Mouse (Mus musculus): ENCODE results near the gene Gm20422.

Gene Gm20422

DNA sequence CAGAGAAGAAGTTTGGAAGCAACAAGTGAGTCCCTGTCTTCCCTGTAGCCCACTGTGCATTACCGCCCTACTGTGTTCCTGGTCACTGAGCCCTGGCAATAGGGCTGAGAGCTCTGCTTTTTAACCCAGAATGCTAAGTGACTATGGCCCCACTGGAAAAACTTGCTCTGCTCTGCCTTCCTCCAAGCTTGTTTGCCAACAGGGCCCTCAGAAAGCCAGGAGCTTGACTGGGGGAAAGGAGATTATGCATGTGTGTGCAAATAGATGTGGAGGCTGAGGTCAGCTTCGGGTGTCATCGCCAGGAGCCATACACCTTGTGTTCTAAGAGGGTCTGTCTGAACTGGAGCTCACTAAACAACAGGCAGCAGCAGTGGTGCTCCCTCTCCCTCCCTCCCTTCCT, 19.4 kb upstream of the Gm20422 start:
- in situ Hi-C loops (cut with MboI, MseI): no loop called here

DNA sequence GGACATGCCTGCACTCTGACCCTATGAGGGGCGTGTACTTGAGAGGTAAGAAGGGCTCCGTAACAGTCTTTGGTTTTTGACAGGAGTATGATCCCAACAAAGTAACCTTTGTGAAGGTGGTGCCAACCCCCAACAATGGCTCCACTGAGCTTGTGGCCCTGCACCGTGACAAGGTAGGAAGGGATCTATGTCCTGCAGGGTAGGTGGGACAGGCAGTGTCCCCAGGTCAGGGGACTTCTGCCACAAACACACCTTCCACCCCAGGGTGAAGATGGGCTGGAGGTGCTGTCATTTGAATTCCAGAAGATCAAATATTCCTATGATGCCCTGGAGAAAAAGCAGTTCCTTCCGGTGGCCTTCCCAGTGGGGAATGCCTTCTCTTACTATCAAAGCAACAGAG, 19.0 kb upstream of the Gm20422 start:
- in situ Hi-C loops (cut with MboI, MseI): no loop called here

DNA sequence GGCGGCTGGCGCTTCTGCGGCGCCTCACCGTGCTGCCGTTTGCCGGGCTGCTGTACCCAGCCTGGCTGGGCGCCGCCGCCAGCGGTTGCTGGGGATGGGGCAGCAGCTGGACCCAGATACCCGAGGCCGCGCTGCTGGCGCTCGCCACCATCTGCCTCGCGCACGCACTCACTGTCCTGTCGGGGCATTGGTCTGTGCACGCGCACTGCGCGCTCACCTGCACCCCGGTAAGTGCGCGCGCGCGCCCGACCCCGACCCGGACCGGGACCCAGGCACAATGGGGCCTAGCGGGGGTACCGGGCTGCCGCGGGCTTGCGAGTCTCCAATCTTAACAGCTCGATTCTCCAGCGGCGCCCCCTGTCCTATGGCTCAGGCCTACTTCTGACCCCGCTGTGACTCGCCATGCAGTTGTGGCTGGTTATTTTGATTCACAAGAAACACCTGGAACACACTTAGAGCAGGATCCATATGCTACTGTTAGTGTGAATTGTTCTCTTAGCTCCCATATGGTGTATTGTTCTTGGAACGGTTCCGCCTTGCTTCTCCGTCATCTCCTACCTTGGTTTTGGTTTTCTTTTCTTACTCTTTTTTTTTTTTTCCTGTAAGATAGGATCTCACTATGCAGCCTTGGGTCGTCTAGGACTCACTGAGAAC, 16.9 kb upstream of the Gm20422 start:
- in situ Hi-C loops (cut with MboI, MseI): no loop called here

DNA sequence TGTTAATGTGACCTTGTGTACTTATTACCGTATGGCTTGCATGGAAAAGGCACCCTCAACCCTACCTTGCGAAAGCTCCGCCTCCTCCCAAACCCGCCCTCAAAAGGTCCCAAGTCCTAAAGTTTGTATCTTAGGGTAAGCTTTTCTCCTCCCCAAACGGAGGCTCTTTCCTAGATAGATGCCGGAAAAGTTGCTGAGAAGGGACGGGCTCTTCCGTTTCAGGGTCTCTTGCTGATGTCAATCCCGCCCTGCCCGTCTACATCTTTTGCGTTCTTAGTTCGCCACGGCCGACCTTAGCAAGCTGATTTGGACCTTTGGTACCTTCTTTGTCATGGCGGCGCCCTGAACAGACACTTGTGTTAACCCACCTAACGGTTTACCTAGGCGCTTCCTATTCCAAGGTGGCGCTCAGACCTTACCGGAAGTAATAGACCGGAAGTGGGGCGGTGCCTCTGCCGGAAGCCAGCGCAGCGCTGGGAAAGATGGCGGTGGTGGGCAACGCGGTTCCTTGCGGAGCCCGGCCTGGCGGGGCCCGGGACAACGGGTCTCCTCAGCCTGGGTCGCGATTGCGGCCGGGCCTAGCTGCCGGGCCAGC, 16.2 kb upstream of the Gm20422 start, which contains the start of the genes Atp13a1 and Zfp866:
Gene Atp13a1 (plus strand): TSS at position 391 of the 595 bp plus-strand sequence.
Gene Zfp866 (minus strand): TSS at position 406 of the 595 bp plus-strand sequence.
- in situ Hi-C loops (cut with MboI, MseI): no loop called here

DNA sequence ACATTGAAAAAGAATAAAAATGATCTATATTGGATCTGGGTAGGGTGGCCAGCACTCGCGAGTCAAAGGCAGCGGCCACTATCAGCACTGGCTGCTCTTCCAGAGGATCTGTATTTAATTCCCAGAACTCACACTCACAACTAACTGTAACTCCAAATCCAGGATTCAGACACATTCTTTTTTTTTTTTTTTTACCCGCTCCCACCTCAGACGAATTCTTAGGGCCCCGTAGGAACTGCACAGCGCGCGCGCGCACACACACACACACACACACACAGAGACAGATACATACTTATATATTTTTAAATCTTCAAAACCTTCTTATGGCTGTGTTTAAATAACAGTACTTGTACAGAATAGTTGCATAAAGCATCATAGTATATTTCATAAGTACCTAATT, 15.7 kb upstream of the Gm20422 start:
- in situ Hi-C loops (cut with MboI, MseI): no loop called here

DNA sequence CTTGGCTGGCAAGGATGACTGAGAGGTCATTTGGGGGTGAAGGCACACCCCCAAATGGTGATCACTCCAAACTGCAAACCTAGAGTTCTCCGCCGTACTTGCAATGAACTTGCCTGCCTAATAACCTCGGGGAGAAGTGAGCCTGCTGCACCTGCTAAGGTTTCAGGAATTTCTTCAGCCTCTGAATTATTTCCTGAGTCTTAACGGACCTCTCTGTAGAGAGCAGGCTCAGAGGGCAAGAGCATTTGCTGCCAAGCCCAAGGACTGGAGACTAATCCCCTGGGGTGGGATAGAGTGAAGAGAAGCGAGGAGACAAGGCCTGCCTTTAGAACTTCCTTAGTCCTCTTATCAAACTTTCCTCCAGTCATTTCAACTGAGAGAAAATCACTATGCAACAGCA, 15.0 kb upstream of the Gm20422 start:
- in situ Hi-C loops (cut with MboI, MseI): no loop called here

DNA sequence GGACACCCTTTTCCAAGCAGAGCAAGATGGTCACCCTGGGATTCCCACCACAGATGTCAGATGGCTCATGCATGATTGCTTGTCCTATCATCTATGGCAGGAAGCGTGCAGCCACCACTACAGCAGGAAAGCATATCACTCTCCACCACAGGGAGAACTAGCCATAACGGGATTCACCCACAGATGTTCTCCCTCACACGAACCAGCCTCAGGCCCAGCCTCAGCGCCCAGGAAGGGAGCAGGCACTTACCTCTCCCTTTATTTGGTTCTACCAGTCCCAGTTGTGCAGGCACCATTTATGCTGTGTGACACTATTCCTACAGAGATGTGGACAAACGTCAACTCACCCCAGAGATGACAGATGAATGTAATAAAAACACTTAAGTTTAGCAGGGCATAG, 14.4 kb upstream of the Gm20422 start:
- in situ Hi-C loops (cut with MboI, MseI): no loop called here

DNA sequence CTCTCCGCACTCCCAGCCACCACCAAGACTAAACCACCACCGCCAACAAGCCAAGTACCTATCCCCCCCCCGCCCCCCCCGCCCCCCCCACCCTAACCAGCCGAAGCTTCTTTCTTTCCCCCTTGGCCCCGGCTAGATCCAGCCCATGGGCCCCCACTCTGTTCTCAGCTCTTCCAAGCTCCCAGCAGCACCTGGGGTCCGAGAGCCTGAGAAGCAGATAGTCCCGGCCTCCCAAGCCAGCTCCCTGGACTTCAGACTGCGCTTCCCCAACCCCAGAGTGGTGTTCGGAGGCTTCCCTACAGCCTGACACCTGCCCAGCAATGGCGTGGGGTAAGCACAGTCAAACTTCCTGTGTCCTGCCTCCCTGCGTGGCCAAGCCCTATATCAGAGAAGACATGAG, 2.4 kb upstream of the Gm20422 start:
- in situ Hi-C loops (cut with MboI, MseI): no loop called here

DNA sequence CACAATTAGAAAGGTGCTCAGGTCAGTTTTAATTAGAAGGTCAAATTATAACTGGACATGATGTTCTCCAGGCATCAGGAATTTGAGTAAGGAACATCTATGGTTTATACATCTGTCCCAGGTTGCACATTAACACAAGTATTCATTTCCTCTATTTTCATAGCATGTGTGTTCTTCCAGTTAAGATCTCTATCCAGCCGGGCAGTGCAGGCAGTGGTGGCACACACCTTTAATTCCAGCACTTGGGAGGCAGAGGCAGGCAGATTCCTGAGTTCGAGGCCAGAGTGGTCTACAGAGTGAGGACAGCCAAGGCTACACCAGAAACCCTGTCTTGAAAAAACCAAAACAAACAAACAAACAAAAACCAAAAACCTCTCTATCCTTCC, 456 bp upstream of the Gm20422 start:
- in situ Hi-C loops (cut with MboI, MseI): no loop called here

DNA sequence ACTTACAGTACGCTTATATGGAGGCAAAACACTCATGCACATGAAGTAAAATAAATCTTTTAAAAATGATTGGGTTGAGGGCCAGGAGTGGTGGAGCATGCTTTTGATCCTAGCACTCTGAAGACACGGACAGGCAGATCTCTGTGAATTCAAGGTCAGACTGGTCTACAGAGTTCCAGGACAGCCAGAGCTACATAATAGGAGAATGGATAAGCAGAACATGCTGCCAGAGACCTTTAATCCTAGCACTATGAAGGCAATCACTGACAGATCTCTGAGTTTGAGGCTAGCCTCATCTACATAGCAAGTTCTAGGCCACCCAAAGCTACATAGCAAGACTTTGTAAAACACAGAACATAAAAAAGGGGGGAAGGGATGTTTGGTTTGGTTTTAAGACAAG, 2.6 kb downstream of the Gm20422 start:
- in situ Hi-C loops (cut with MboI, MseI): no loop called here

DNA sequence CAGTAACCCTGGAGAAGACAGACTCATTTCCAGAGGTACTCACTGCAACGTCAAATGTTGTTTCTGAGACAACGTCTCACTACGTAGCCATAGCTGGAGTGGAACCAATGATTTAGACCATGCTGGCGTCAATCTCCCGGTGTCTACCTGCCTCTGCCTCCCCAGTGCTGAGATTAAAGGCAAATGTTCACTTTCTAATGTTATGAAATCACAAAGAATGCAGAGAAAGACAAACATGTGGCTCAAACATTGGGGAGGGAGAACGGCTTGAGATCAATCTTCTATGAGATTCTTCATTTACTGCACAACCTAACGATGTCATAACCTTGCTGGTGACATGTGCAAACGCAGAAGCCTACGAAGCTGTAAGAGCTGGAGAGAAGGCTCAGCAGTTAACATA, 3.5 kb downstream of the Gm20422 start:
- in situ Hi-C loops (cut with MboI, MseI): no loop called here

DNA sequence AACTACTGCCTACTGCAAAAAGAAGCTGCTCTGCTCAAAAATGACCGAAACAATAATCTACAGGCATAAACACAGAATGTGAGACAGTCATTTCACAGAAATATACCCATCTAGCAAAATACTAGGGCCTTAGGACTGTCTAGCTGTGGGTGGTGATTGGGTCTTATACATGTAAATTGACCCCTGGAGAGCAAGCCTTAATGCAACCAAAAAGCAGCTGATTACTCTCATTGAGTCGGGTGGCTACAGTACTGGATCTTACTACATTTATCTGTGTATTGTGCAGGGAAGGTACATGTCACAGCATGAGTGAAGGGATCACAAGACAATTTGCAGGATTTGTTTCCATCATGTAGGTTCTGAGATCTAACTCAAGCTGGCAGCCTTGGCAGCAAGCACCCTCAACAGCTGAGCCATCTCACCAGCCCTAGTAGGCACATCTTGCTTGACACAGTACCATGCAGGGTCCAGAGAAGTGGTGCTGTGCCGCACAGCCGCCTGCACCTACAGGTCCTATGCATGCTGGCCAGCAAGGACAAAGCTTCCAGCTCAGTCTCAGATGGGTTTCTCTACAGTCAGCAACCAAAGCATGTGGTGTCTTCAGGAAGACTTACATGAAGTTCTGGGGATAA, 12.8 kb downstream of the Gm20422 start:
- in situ Hi-C loops (cut with MboI, MseI): no loop called here

DNA sequence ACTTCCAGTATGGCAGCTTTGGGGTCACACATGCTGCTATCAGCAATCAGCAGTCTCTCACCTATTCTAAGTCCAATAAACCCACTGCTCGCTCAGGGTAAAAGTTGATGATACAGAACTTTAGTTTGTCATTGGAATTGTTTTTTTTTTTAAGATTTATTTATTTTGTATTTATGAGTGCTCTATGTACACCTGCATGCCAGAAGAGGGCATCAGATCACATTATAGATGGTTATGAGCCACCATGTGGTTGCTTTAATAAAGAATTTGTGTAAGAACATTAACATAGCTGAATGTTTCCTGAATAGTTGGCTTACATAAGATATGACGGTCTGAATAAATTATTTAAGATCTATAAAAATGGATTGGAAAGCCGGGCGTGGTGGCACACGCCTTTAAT, 16.4 kb downstream of the Gm20422 start:
- in situ Hi-C loops (cut with MboI, MseI): no loop called here

DNA sequence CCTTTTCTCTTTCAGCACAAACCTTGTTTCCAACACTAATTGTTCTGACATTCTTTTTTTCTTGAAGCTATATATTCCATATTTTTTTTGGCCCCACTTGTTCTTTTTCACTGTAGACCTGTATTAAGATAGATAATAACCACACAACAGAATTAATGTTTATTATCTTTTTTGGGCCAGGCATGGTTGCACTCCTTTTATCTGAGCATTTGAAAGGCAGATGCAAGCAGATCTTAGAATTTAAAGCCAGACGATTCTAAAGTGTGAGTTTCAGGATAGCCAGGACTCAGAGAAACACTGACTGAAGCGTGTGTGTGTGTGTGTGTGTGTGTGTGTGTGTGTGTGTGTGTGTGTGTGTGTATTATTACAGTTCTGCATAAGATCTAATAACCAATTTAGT, 22.2 kb downstream of the Gm20422 start:
- in situ Hi-C loops (cut with MboI, MseI): no loop called here

DNA sequence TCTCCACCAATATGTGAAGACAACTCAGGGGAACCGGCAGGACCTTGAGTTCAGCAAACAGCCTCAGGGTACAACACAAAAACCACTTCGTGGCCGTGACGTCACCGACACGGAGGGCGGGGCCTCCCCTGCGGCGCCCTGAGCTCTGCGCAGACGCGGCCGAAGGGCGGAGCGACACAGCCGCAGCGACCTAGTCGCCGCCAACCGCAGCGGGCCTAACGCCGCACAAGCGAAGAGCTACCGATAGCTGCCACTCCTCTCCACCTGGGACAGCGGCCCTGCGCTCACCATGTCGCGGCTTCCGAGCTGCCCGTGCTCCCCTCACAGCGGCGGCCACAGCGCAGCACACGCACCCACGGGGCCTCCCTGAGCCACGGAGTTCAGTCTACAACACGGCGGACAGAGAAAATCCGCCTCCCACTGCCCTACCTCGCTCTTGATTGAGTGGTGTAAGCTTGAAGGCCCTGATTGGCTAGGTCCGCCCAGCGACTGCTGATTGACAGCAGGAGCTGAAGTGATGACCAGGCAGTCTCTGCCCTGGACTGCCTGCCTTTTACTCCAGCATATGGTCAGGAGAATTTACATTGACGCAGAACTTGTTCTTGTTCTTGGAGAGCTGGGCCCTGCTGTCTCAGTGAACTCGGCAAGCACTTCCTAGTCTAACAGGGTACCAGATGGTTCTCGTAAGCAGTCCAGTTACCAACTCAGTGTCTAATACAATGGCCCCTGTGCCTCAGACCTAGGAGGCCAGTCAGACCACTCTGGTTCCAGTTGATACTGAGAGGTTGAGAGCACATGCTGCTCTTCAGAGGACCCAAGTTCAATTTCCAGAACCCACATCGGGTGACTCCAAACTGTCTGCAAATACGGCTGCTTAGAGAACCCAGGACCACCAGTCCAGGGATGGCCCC, 24.9 kb downstream of the Gm20422 start, which contains the start of gene Zfp963:
Gene Zfp963 (minus strand): TSS at position 427 of the 911 bp plus-strand sequence.
- in situ Hi-C loops (cut with MboI, MseI): no loop called here

DNA sequence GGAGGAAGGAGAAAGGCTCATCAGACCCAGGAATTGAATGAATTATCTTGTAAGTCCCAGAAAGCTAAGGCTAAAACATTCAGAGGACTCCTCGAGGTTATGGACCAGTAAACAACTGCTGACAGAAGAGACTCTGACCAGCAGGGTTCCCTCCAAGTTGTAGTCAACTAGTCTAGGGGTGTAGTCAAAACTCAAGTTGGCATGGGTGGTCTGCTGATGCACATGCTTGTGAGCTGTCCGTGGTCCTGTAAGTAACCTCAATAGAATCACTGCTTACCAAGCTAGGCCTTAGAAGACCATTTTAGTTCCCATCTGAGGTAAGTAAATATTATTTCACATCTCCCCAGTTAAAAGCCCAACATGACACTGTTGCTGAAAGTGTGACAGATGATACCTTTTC, 33.5 kb downstream of the Gm20422 start:
- in situ Hi-C loops (cut with MboI, MseI): no loop called here

DNA sequence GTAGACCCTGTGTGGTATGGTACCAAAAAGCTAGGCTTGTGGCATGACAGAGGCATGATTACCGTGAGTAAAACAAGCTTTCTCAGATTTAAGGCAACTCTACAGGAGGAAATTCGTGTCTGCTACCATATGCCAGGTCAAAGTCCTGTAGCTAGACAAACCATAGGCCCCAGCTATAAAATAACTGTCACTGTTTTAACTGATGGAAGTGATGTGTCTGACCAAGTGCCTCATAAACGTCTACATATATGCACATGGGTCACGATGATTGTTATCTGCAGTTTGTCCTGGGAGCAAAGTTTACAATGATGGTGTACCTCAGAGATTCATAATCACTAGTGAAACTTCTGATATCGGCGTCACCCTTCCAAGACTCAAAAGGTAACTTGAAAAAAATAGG, 33.9 kb downstream of the Gm20422 start:
- in situ Hi-C loops (cut with MboI, MseI): no loop called here

DNA sequence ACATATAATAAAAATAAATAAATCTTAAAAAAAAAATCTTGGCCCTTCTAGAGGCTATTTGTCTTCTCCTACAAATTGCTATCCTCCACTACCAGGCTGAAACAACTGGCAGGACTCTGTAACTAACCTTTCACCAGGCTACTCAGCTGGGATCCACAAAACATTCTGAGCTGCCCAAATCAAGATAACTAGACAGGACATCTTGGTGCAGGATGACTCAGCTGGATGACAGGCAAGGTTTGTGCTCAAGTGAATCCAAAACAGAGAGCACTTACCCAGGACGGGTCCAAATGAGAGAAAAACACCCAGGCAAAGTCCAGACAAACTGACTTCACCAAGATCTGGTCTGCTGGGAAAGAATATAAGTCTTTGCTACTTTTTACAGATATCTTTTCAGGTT, 39.2 kb downstream of the Gm20422 start:
- in situ Hi-C loops (cut with MboI, MseI): no loop called here

DNA sequence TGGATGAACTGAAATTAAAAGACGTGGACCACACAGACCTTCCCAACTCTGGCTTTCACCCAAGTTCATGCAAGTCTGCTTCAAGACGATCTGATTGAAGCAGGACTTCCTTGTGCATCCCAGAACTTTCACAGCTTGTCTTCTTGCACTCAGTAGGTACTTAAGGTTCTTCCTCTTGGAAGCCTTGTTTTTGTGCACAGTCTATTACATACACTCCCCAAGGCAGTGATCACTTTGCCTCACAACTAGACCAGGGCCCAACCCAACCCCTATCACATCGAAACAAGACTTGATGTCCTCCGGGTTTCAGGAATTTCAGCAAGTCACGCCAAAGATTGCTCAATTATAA, 57.5 kb downstream of the Gm20422 start:
- in situ Hi-C loops (cut with MboI, MseI): loop anchor here (10.0 kb wide), 2 partner anchors 92 to 1462 kb away; partner anchors contain the start of gene Zfp868 (in 1 of the 2)

DNA sequence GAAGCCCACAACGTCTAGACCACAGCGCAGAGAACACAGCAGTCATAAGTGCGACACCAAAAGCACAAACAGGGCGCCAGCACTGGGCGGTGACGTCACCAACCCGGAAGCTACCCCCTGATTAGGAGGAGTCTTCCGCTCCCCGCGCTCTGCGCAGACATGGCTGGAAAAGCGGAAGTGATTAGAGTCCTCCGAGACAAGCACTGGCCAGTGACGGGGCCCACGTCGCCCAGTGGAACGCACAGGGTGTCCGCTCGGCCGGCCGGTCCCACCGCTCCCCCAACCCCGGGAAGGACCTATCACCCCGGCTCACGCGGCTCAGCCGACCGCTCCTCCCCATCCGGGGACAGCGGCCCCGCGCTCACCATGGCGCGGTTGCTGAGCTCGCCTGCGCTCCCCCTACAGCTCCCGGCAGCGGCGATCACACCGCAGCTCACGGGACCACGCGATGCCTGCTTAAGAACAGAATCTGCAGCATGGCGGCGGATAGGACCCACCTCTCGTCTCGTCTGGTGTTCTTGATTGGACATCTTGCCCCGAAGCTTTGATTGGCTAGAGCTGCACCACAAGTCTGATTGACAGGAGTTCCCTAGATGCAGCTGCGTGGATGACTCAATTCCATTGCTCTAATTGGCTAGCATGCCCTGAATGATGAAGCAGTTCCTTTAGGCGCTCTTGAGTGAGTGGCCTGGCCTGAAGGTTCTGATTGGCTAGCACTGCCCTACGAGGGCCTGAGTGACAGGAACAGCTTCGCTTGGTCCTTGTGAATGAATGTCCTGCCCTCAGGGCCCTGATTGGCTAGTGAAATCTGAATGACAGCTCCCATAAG, 58.1 kb downstream of the Gm20422 start:
- in situ Hi-C loops (cut with MboI, MseI): loop anchor here (10.0 kb wide), 2 partner anchors 92 to 1462 kb away; partner anchors contain the start of gene Zfp868 (in 1 of the 2)

DNA sequence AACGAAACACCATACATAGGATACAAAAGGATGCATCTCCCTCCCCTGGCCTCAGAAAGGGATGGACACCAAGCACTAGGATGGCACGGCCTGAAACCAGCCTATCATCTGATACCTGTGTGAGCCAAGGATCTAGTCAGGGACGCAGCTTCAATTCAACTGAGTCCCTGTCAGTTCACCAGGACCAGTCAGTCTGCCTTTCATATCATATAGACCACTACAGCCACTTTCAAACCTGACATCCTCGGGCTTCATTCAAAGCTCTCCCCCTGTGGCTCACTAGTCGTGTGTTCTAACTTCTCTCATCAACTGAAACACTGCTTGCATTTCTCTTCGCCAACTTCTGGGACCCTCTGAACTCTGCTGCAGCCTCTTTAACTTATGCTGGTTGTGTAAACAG, 59.3 kb downstream of the Gm20422 start:
- in situ Hi-C loops (cut with MboI, MseI): loop anchor here (10.0 kb wide), 2 partner anchors 91 to 1461 kb away; partner anchors contain the start of gene Zfp868 (in 1 of the 2)

Data from T-helper 17 cell (primary cell).